Mouse (Mus musculus): ENCODE data around the gene Nek6. TPM values are rescaled to one million over a fixed set of nuclear protein-coding genes. Genes with fewer than 3 reads are reported as not detected.

The Nek6 gene
- total RNA-seq, 2 experiments from 2014 or later = 43.8 to 49.7 TPM

DNA sequence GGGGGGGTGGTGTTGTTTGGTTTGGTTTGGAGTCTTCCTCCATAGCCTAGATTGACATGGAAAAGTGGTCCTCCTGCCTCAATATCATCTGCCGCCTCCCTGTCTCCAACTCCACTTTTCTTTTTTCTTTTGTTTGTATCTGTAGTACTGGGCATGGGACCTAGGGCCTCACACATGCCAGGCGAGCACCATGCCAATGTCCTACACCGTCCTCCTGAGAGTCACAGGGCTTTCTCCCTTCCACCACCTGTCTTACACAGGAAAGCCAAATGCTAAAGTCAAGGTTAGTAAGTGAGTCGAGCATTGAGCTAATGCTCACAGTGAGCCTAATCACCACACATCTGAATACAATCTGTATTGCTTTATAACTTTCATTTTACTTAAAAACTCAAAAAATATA lies 108.3 kb downstream of the Nek6 start:
- DNase-seq (ENCODE audit: low spot score in 2 of 2) = no peak

DNA sequence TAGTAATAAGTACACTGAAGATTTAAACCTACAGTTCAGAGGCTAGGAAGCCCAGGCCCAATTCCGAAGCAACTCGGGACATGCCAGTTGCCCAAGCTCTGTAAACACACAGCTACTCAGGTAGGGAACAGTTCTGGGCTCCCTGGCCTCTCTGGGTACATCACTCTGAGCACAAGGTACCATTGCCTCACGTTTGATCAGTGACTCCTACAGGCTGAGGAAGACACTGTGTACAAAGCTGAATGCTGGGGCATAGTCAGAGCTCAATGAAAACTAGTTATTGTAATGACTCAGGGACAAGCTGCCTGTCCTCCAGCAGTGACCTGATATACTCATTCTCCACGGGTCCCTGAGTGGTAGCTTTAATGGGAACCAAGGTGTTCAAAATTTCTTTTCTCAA lies 109.6 kb downstream of the Nek6 start:
- DNase-seq (ENCODE audit: low spot score in 2 of 2) = no peak

DNA sequence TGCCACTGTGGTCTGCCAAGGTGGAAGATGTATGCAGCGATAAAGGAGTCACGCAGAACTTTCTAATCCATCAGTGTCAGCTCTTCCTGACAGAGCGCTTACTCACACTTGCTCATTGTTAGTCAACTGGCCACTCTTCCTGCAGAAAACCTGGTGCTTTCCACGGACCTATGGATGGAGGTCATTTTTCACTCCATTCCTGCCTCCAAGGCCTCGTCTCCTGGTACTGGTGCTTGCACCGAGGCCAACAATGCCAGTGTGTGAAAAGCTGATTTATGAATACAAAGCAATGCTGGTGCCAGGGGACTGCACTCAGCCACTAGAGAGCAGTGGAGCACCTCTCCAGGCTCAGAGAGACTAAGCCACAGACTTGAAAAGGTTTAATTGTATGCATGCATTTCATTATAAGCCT lies 110.2 kb downstream of the Nek6 start:
- DNase-seq (ENCODE audit: low spot score in 2 of 2) = peak; percentile 47 to 55

DNA sequence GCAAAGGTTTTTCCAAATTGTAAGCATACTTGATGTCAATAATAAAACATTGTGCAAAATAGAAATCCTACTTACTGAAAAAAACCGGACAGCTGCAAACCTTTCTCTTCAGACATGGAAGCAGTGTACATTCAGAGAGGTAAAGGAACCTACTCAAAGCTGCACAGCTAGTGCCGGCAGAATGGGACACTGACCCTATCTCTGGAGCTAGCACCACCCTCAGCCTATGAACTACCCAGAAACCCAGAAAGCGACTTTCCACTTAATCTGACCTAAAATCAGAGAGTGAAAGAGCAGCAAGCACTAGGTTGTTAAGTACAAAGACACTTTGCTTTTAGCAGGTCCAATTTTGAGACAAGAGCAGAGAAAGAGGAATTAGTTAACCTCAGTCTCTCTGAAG lies 112.0 kb downstream of the Nek6 start:
- DNase-seq (ENCODE audit: low spot score in 2 of 2) = no peak

GRCm38 (mm10) chr2:38623821-38624590 lies 112.6 kb downstream of the Nek6 start:
- DNase-seq (ENCODE audit: low spot score in 2 of 2) = no peak

DNA sequence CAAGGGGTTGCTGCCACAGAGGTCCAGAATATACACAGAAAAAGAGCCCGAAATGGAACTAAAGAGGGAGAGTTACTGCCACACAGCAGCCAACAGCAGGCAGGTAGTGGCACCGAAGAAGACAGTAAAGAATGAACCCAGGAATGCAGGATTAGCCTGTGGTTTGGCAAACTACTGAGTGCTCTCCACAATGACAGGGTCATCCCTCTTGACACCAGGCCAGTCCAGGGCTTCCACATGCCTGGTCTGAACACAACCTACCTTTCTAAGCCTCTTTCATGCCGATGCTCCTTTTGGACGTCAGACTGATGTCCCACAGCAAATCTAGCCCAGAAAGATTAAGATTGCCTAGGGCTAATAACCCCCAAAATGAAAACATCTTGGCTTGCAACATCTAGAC lies 117.4 kb downstream of the Nek6 start:
- no peak for DNase-seq (ENCODE audit: low spot score in 2 of 2)

GRCm38 (mm10) chr2:38629451-38629850 lies 118.0 kb downstream of the Nek6 start:
- no peak for DNase-seq (ENCODE audit: low spot score in 2 of 2)

- DNase-seq (ENCODE audit: low spot score in 2 of 2) = no peak
Measured at GRCm38 (mm10) chr2:38630574-38630973, 119.1 kb downstream of the Nek6 start.

GRCm38 (mm10) chr2:38637716-38638267 lies 126.3 kb downstream of the Nek6 start:
- no peak for DNase-seq (ENCODE audit: low spot score in 2 of 2)

GRCm38 (mm10) chr2:38641761-38642160 lies 130.3 kb downstream of the Nek6 start:
- no peak for DNase-seq (ENCODE audit: low spot score in 2 of 2)

GRCm38 (mm10) chr2:38643625-38644427 lies 132.4 kb downstream of the Nek6 start, which contains the start of gene Psmb7:
Gene Psmb7, minus strand, starts transcription at chr2:38644087.
- peak; percentile 84 to 87 for DNase-seq (ENCODE audit: low spot score in 2 of 2)

Small RNA genes lying within 50 kb of the gene (microRNA-seq; reads per million reads assigned to microRNA genes)
- 0 reads per million in 2 experiments for gene Gm27634

Other genes starting within 250 kb of the Nek6 start
- 10 to 100 TPM; 71.8 to 72.8 TPM for gene Dennd1a, start 224.3 kb upstream of the Nek6 start, total RNA-seq (2021)
- 100 to 1,000 TPM; 104 to 105 TPM for gene Lhx2, start 172.4 kb upstream of the Nek6 start, total RNA-seq (2021)
- 100 to 1,000 TPM; 250 to 255 TPM for gene Psmb7, start 132.4 kb downstream of the Nek6 start, total RNA-seq (2021)
- not detected for gene Nr5a1, start 202.9 kb downstream of the Nek6 start, total RNA-seq (2021)

Measured in layer of hippocampus, postnatal 10 days (tissue).